Mouse (Mus musculus) ES-Bruce4 (cell line): Measurements from ENCODE around the gene Astl.

ENCODE experiments used
- EP300 ChIP-seq: IDR thresholded peaks from 2 replicates; pipeline ENCODE4 v1.6.1; 2011; ENCODE audit warnings: low read depth, low read length; ENCODE audit not compliant: insufficient read depth
- POLR2A ChIP-seq: IDR thresholded peaks from one replicate; pipeline ENCODE4 v1.8.1; 2011; ENCODE audit warnings: low read length; ENCODE audit not compliant: insufficient read depth

DNA sequence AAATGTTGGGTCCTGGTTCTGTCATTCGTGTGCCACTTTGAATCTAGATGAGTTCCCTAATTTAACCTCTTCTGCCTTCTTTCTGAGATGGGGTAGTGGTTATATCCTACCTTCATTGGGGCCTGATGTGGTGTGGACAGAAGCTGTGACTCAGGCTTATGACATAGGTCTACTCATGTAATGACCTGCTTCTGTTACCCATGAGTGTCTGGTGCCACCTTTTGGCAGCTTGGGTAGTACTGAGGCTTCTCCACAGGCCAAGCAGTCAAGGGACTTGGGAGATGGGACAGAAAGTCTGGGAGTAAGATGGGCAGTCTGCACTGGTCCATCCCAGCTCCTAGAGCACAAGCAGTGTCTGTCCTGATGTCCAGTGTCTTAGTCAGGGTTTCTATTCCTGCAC lies 7.9 kb downstream of the Astl start:
- TF ChIP-seq POLR2A (no peak), EP300 (no peak)
